Mouse (Mus musculus): Measurements from ENCODE around the gene Krt24. TPM values are rescaled to one million over a fixed set of nuclear protein-coding genes. Genes with fewer than 3 reads are reported as not detected.

The Krt24 gene
- total and polyA plus RNA-seq, 3 experiments = not detected

DNA sequence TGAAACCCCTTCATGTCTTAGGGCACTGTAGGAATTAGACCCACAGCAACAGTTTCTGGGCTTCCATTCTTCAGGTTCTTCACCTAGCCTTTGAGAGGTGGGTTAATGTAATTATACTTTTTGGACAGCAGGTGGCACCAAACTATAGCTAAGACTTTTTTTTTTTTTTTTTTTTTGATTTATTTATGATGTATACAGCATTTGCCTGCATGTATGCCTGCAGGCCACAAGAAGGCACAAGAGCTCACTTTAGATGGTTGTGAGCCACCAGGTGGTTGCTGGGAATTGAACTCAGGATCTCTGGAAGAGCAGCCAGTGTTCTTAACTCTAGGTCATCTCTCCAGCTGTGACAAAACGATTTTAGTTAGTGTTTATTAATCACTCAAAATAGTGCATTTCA lies 25.8 kb upstream of the Krt24 start:
- no peak overlapping the region for H3K4me3 ChIP-seq (ENCODE audit: control insufficient read depth in 1 of 2, insufficient read depth in 1 of 2, low read depth in 2 of 2, low read length in 2 of 2)
- H3K4me1 ChIP-seq (ENCODE audit: control insufficient read depth in 1 of 2, insufficient read depth in 2 of 2, low read length in 2 of 2) = no peaks in the 10 kb centered on the region
- H3K79me2 ChIP-seq (ENCODE audit: control insufficient read depth, insufficient read depth, low read length, poor library complexity) = no peaks in the 10 kb centered on the region
- no peak overlapping the region for H3K9ac ChIP-seq (ENCODE audit: control insufficient read depth, low read depth, low read length, poor library complexity, severe bottlenecking)
- DNase-seq (ENCODE audit: low read depth, low spot score) = peak; percentile 83
- peaks cover 1 to 6% of the 10 kb centered on the region in 2 experiments for H3K27me3 ChIP-seq (ENCODE audit: control insufficient read depth in 1 of 2, insufficient read depth in 2 of 2, low read length in 2 of 2)
- no peak overlapping the region for H3K27ac ChIP-seq (ENCODE audit: control insufficient read depth, low read depth, low read length)
- no peaks in the 10 kb centered on the region for H3K9me3 ChIP-seq (replicated peaks; ENCODE audit: insufficient read depth, low read length)
- H3K36me3 ChIP-seq (ENCODE audit: control insufficient read depth in 1 of 2, insufficient read depth in 2 of 2, low read length in 2 of 2) = no peaks in the 10 kb centered on the region
- no peak for TF ChIP-seq USF2 (IDR thresholded peaks at IDR 0.05; ENCODE audit: borderline replicate concordance in 1 of 2, insufficient read depth in 1 of 2, low read depth in 1 of 2, low read length in 2 of 2)
- 0 out of 2 replicates have a peak, but pooled peaks have one; percentile 35 for TF ChIP-seq SIN3A (IDR thresholded peaks at IDR 0.05; ENCODE audit: low read length)
- TF ChIP-seq EP300 (IDR thresholded peaks at IDR 0.05; ENCODE audit: low read depth in 1 of 2, low read length in 2 of 2) = no peak
- no peak for TF ChIP-seq GABPA (IDR thresholded peaks at IDR 0.05; ENCODE audit: low read depth, low read length)
- no peak for TF ChIP-seq E2F4 (IDR thresholded peaks at IDR 0.05; ENCODE audit: borderline replicate concordance, low read depth, low read length)
- no peak for TF ChIP-seq TCF12 (IDR thresholded peaks at IDR 0.05; ENCODE audit: low read depth, low read length)
- no peak for TF ChIP-seq MAZ (IDR thresholded peaks at IDR 0.05; ENCODE audit: low read depth, low read length)
- TF ChIP-seq KAT2A (conservative IDR thresholded peaks at IDR 0.05; ENCODE audit: low read depth, low read length) = no peak
- no peak for TF ChIP-seq NRF1 (IDR thresholded peaks at IDR 0.05; ENCODE audit: insufficient read depth, low read depth, low read length, poor library complexity, severe bottlenecking)
- TF ChIP-seq ELF1 (IDR thresholded peaks at IDR 0.05; ENCODE audit: low read depth, low read length) = no peak
- no peak for TF ChIP-seq POLR2A (IDR thresholded peaks at IDR 0.05; ENCODE audit: control insufficient read depth in 1 of 2, insufficient read depth in 1 of 2, low read depth in 1 of 2, low read length in 2 of 2, poor library complexity in 1 of 2)
- no peak for TF ChIP-seq CHD2 (IDR thresholded peaks at IDR 0.05; ENCODE audit: low read length)
- TF ChIP-seq USF1 (IDR thresholded peaks at IDR 0.05; ENCODE audit: low read depth, low read length) = no peak
- TF ChIP-seq TAL1 (IDR thresholded peaks at IDR 0.05; ENCODE audit: low read length) = no peak
- TF ChIP-seq MYB (IDR thresholded peaks at IDR 0.05; ENCODE audit: low read depth, low read length) = no peak
- TF ChIP-seq SMC3 (IDR thresholded peaks at IDR 0.05; ENCODE audit: low read depth, low read length) = peak; percentile 67
- no peak for TF ChIP-seq MXI1 (IDR thresholded peaks at IDR 0.05; ENCODE audit: low read depth, low read length)
- TF ChIP-seq UBTF (IDR thresholded peaks at IDR 0.05; ENCODE audit: borderline replicate concordance, insufficient read depth, low read depth, low read length) = no peak
- no peak for TF ChIP-seq RCOR1 (IDR thresholded peaks at IDR 0.05; ENCODE audit: low read depth, low read length)
- no peak for TF ChIP-seq MAX (IDR thresholded peaks at IDR 0.05; ENCODE audit: low read length)
- peak; percentile 3 to 77 (median 37); a peak in 4 of 6 replicates for TF ChIP-seq CTCF (IDR thresholded peaks at IDR 0.05 in 2 of 3, conservative IDR thresholded peaks at IDR 0.05 in 1 of 3; ENCODE audit: control insufficient read depth in 1 of 3, insufficient read depth in 1 of 3, low read depth in 2 of 3, low read length in 3 of 3, poor library complexity in 1 of 3, severe bottlenecking in 1 of 3)
- TF ChIP-seq NELFE (IDR thresholded peaks at IDR 0.05; ENCODE audit: low read depth, low read length) = no peak
- TF ChIP-seq ZKSCAN1 (IDR thresholded peaks at IDR 0.05; ENCODE audit: low read depth, low read length) = peak; percentile 72; the same call in 1 of the 2 replicates
- TF ChIP-seq ZNF384 (IDR thresholded peaks at IDR 0.05; ENCODE audit: low read depth, low read length) = peak; percentile 100
- TF ChIP-seq MEF2A (IDR thresholded peaks at IDR 0.05; ENCODE audit: extremely low read depth, insufficient replicate concordance, low read depth, low read length, poor library complexity, severe bottlenecking) = no peak
- TF ChIP-seq HCFC1 (IDR thresholded peaks at IDR 0.05; ENCODE audit: low read depth, low read length) = no peak
- 0 out of 2 replicates have a peak, but pooled peaks have one; percentile 13 for TF ChIP-seq ZC3H11A (IDR thresholded peaks at IDR 0.05; ENCODE audit: low read depth, low read length)
- TF ChIP-seq MAFK (IDR thresholded peaks at IDR 0.05; ENCODE audit: borderline replicate concordance, low read depth, low read length) = no peak
- no peak for TF ChIP-seq POLR2AphosphoS2 (IDR thresholded peaks at IDR 0.05; ENCODE audit: low read length)
- TF ChIP-seq GATA1 (IDR thresholded peaks at IDR 0.05; ENCODE audit: low read depth, low read length) = no peak
- no peak for TF ChIP-seq ETS1 (IDR thresholded peaks at IDR 0.05; ENCODE audit: low read depth, low read length)
- no peak for TF ChIP-seq BHLHE40 (IDR thresholded peaks at IDR 0.05; ENCODE audit: borderline replicate concordance, low read depth, low read length)
- TF ChIP-seq ZMIZ1 (IDR thresholded peaks at IDR 0.05; ENCODE audit: low read depth, low read length) = no peak
- no peak for TF ChIP-seq TBP (IDR thresholded peaks at IDR 0.05; ENCODE audit: low read depth, low read length)
- TF ChIP-seq MYC (IDR thresholded peaks at IDR 0.05; ENCODE audit: low read depth, low read length) = 0 out of 2 replicates have a peak, but pooled peaks have one; percentile 12
- TF ChIP-seq RAD21 (IDR thresholded peaks at IDR 0.05; ENCODE audit: low read depth, low read length) = peak; percentile 60
- peak; percentile 67; the same call in 1 of the 2 replicates for TF ChIP-seq JUND (IDR thresholded peaks at IDR 0.05; ENCODE audit: low read depth, low read length)
- no peak for TF ChIP-seq CHD1 (IDR thresholded peaks at IDR 0.05; ENCODE audit: low read depth, low read length)
